Mouse (Mus musculus) forebrain, embryonic 11.5 days (tissue): Measurements from ENCODE around the gene Hyal2. TPM values are rescaled to one million over a fixed set of nuclear protein-coding genes. Genes with fewer than 3 reads are reported as not detected.

Experiments used
- ATAC-seq: fragments of 200-750 bp; cut with Nextera tagmentation; replicated peaks from 2 replicates; pipeline ENCODE4 v1.8.0; 2017; ENCODE audit warnings: moderate TSS enrichment; ENCODE audit not compliant: low FRiP score
- DNase-seq: peaks from one replicate; pipeline ENCODE4 v3.0.0-alpha.2; 2017; ENCODE audit warnings: low spot score
- H3K27ac ChIP-seq: fragments of 300-500 bp; sonication (generic); 2 replicates; pipeline ENCODE4 v1.5.1; 2014; ENCODE audit warnings: low read depth, low read length
- H3K27me3 ChIP-seq: fragments of 300-500 bp; sonication (generic); 2 replicates; pipeline ENCODE4 v1.6.1; 2014; ENCODE audit warnings: mild to moderate bottlenecking, low read length, mixed read lengths; ENCODE audit not compliant: control insufficient read depth, insufficient read depth
- H3K36me3 ChIP-seq: fragments of 300-500 bp; sonication (generic); 2 replicates; pipeline ENCODE4 v1.6.1; 2014; ENCODE audit warnings: mild to moderate bottlenecking, low read length, moderate library complexity, mixed read lengths; ENCODE audit not compliant: control insufficient read depth, insufficient read depth
- H3K4me1 ChIP-seq: fragments of 300-500 bp; sonication (generic); replicated peaks from 2 replicates; pipeline ENCODE4 v1.6.1; 2014; ENCODE audit warnings: low read length, mixed read lengths; ENCODE audit not compliant: control insufficient read depth, insufficient read depth
- H3K4me2 ChIP-seq: fragments of 300-500 bp; sonication (generic); 2 replicates; pipeline ENCODE4 v1.6.1; 2014; ENCODE audit warnings: low read depth, mild to moderate bottlenecking, low read length, moderate library complexity, mixed read lengths; ENCODE audit not compliant: severe bottlenecking
- H3K4me3 ChIP-seq: fragments of 300-500 bp; sonication (generic); 2 replicates; pipeline ENCODE4 v1.5.1; 2014; ENCODE audit warnings: low read depth, low read length
- H3K9ac ChIP-seq: fragments of 300-500 bp; sonication (generic); 2 replicates; pipeline ENCODE4 v1.6.1; 2014; ENCODE audit warnings: low read length
- H3K9me3 ChIP-seq: fragments of 300-500 bp; sonication (generic); 2 replicates; pipeline ENCODE4 v1.6.1; 2016; ENCODE audit warnings: low read length, mixed read lengths; ENCODE audit not compliant: control insufficient read depth
- WGBS: fragments of 180-500 bp; shearing (Covaris S2); extraction: QIAGEN DNeasy Blood & Tissue Kit; methylation state at CpG from one replicate; pipeline ENCODE4 v1.1.7; 2014; 5-methylcytosine and 5-hydroxymethylcytosine counted together
- polyA plus RNA-seq: library from polyadenylated mRNA; unstranded; fragments of >200 nt; fragmentation: Nextera tagmentation; extraction: Ambion mirVana; gene quantifications from 2 replicates; pipeline ENCODE4 v1.2.1, GENCODE M21; 2014

The Hyal2 gene
- polyA plus RNA-seq, 1 experiment from 2014 or later = 129 TPM

GRCm38 (mm10) chr9:107549297-107550074 lies 18.3 kb upstream of the Hyal2 start:
- 88% methylated on average over 20 of the region's 20 CpGs for WGBS
- no peak overlapping the region for H3K27ac ChIP-seq
- no peak overlapping the region for H3K9ac ChIP-seq
- no peak overlapping the region for H3K4me2 ChIP-seq
- ATAC-seq = no peak
- H3K9me3 ChIP-seq = no peaks in the 10 kb centered on the region
- H3K4me1 ChIP-seq = peaks cover 29% of the 10 kb centered on the region
- H3K36me3 ChIP-seq = no peaks in the 10 kb centered on the region
- DNase-seq = no peak
- no peak overlapping the region for H3K4me3 ChIP-seq
- peaks cover 14% of the 10 kb centered on the region for H3K27me3 ChIP-seq

GRCm38 (mm10) chr9:107550491-107551116 lies 17.1 kb upstream of the Hyal2 start:
- peaks cover 31% of the 10 kb centered on the region for H3K4me1 ChIP-seq
- no peak overlapping the region for H3K27ac ChIP-seq
- H3K4me3 ChIP-seq = peak overlapping the region; percentile 36
- H3K36me3 ChIP-seq = no peaks in the 10 kb centered on the region
- peaks cover 14% of the 10 kb centered on the region for H3K27me3 ChIP-seq
- peak overlapping the region; percentile 77 for H3K9ac ChIP-seq
- no peaks in the 10 kb centered on the region for H3K9me3 ChIP-seq
- DNase-seq (no peak), ATAC-seq (no peak)
- H3K4me2 ChIP-seq = peak overlapping the region; percentile 84
- WGBS = 23% methylated on average over 23 of the region's 23 CpGs

GRCm38 (mm10) chr9:107551117-107551889 lies 16.4 kb upstream of the Hyal2 start, which contains the start of gene Rassf1:
Gene Rassf1, plus strand, starts transcription at chr9:107551555.
- Histone ChIP-seq H3K27ac (no peak within 1 kb of the TSS), H3K27me3 (peaks cover 14% of the 10 kb centered on the region), H3K4me1 (peaks cover 37% of the 10 kb centered on the region), H3K4me3 (peak within 1 kb of the TSS; percentile 36), H3K9me3 (no peaks in the 10 kb centered on the region), H3K36me3 (no peaks in the 10 kb centered on the region), H3K9ac (peak within 1 kb of the TSS; percentile 77), H3K4me2 (peak within 1 kb of the TSS; percentile 84)
- ATAC-seq (peak; percentile 7), DNase-seq (peak; percentile 82)
- 1% methylated on average over 63 of the region's 63 CpGs for WGBS

GRCm38 (mm10) chr9:107551890-107552355 lies 15.8 kb upstream of the Hyal2 start:
- Histone ChIP-seq H3K9me3 (no peaks in the 10 kb centered on the region), H3K27ac (no peak overlapping the region), H3K36me3 (no peaks in the 10 kb centered on the region), H3K4me3 (peak overlapping the region; percentile 36), H3K27me3 (peaks cover 14% of the 10 kb centered on the region), H3K9ac (peak overlapping the region; percentile 77), H3K4me1 (peaks cover 36% of the 10 kb centered on the region), H3K4me2 (peak overlapping the region; percentile 84)
- WGBS = 3% methylated on average over 8 of the region's 8 CpGs
- no peak for DNase-seq
- no peak for ATAC-seq

GRCm38 (mm10) chr9:107552690-107553393 lies 14.9 kb upstream of the Hyal2 start:
- 74% methylated on average over 5 of the region's 5 CpGs for WGBS
- Histone ChIP-seq H3K4me2 (peak overlapping the region; percentile 1; the same call in 1 of the 2 replicates), H3K4me1 (peaks cover 29% of the 10 kb centered on the region), H3K27ac (no peak overlapping the region), H3K36me3 (no peaks in the 10 kb centered on the region; the same call in 1 of the 2 replicates), H3K4me3 (no peak overlapping the region), H3K27me3 (peaks cover 14% of the 10 kb centered on the region), H3K9me3 (no peaks in the 10 kb centered on the region), H3K9ac (no peak overlapping the region)
- DNase-seq (no peak), ATAC-seq (no peak)

GRCm38 (mm10) chr9:107553541-107554318 lies 14.0 kb upstream of the Hyal2 start:
- H3K36me3 ChIP-seq = peaks cover under 1% of the 10 kb centered on the region; the same call in 1 of the 2 replicates
- peak overlapping the region; percentile 67 for H3K4me3 ChIP-seq
- peak overlapping the region; percentile 89 for H3K4me2 ChIP-seq
- peaks cover 14% of the 10 kb centered on the region for H3K27me3 ChIP-seq
- H3K9me3 ChIP-seq = no peaks in the 10 kb centered on the region
- H3K4me1 ChIP-seq = peaks cover 29% of the 10 kb centered on the region
- peak overlapping the region; percentile 71 for H3K27ac ChIP-seq
- H3K9ac ChIP-seq = peak overlapping the region; percentile 71
- 5% methylated on average over 37 of the region's 37 CpGs for WGBS
- no peak for DNase-seq
- peak; percentile 6 for ATAC-seq

GRCm38 (mm10) chr9:107554319-107554825 lies 13.4 kb upstream of the Hyal2 start:
- peak; percentile 92 for ATAC-seq
- Histone ChIP-seq H3K9me3 (no peaks in the 10 kb centered on the region), H3K4me2 (peak overlapping the region; percentile 89)

More at GRCm38 (mm10) chr9:107554319-107554825, 13.4 kb upstream of the Hyal2 start:
- DNase-seq = peak; percentile 99
- Histone ChIP-seq H3K36me3 (peaks cover 7% of the 10 kb centered on the region; the same call in 1 of the 2 replicates), H3K4me1 (peaks cover 29% of the 10 kb centered on the region), H3K9ac (peak overlapping the region; percentile 86), H3K4me3 (peak overlapping the region; percentile 67), H3K27ac (peak overlapping the region; percentile 78), H3K27me3 (peaks cover 14% of the 10 kb centered on the region)
- under 1% methylated on average over 53 of the region's 53 CpGs for WGBS
